Mouse (Mus musculus) bone marrow macrophage, adult 2 months (primary cell): Measurements from ENCODE around the gene Olfr1416.

Experiments used
- CTCF ChIP-seq: IDR thresholded peaks from 2 replicates; pipeline ENCODE4 v1.5.1; 2012; ENCODE audit warnings: low read depth, mild to moderate bottlenecking, low read length, moderate library complexity
- POLR2A ChIP-seq: IDR thresholded peaks from 2 replicates; pipeline ENCODE4 v1.6.1; 2012; ENCODE audit warnings: mild to moderate bottlenecking, low read depth, low read length, borderline replicate concordance

- no peak for TF ChIP-seq POLR2A
- TF ChIP-seq CTCF = no peak
Measured at GRCm38 (mm10) chr1:92434986-92435385, 49.9 kb downstream of the Olfr1416 start.
